Mouse (Mus musculus): ENCODE data around the gene Chrna3. TPM values are rescaled to one million over a fixed set of nuclear protein-coding genes. Genes with fewer than 3 reads are reported as not detected.
A peak's percentile ranks its signal among the peaks of the same experiment; 100 is the strongest.

Gene Chrna3
- total and polyA plus RNA-seq, 3 experiments, result not detected

- TF ChIP-seq TCF12 (IDR thresholded peaks at IDR 0.05; ENCODE audit: low read depth, low read length), result peak; percentile 81
- TF ChIP-seq GATA1 (IDR thresholded peaks at IDR 0.05; ENCODE audit: low read depth, low read length), result peak; percentile 87
- TF ChIP-seq E2F4 (IDR thresholded peaks at IDR 0.05; ENCODE audit: borderline replicate concordance, low read depth, low read length), result no peak
- 0 out of 2 replicates have a peak, but pooled peaks have one; percentile 27 for TF ChIP-seq MAX (IDR thresholded peaks at IDR 0.05; ENCODE audit: low read length)
- TF ChIP-seq TAL1 (IDR thresholded peaks at IDR 0.05; ENCODE audit: low read length), result peak; percentile 23; the same call in 1 of the 2 replicates
- peak; percentile 82 to 84 for TF ChIP-seq EP300 (IDR thresholded peaks at IDR 0.05; ENCODE audit: low read depth in 1 of 2, low read length in 2 of 2)
- TF ChIP-seq MYC (IDR thresholded peaks at IDR 0.05; ENCODE audit: low read depth, low read length), result peak; percentile 59; the same call in 1 of the 2 replicates
- peak; percentile 49; the same call in 1 of the 2 replicates for TF ChIP-seq ETS1 (IDR thresholded peaks at IDR 0.05; ENCODE audit: low read depth, low read length)
- peak; percentile 23; the same call in 1 of the 2 replicates for TF ChIP-seq ELF1 (IDR thresholded peaks at IDR 0.05; ENCODE audit: low read depth, low read length)
- TF ChIP-seq USF2 (IDR thresholded peaks at IDR 0.05; ENCODE audit: borderline replicate concordance in 1 of 2, insufficient read depth in 1 of 2, low read depth in 1 of 2, low read length in 2 of 2), result no peak
- Histone ChIP-seq H3K4me3 (ENCODE audit: control insufficient read depth in 1 of 2, insufficient read depth in 1 of 2, low read depth in 2 of 2, low read length in 2 of 2) (no peak overlapping the region), H3K79me2 (ENCODE audit: control insufficient read depth, insufficient read depth, low read length, poor library complexity) (no peaks in the 10 kb centered on the region), H3K9ac (ENCODE audit: control insufficient read depth, low read depth, low read length, poor library complexity, severe bottlenecking) (no peak overlapping the region), H3K27me3 (ENCODE audit: control insufficient read depth in 1 of 2, insufficient read depth in 2 of 2, low read length in 2 of 2) (no peaks in the 10 kb centered on the region), H3K27ac (ENCODE audit: control insufficient read depth, low read depth, low read length) (peak overlapping the region; percentile 58), H3K4me1 (ENCODE audit: control insufficient read depth in 1 of 2, insufficient read depth in 2 of 2, low read length in 2 of 2) (peaks cover 0 to 3% of the 10 kb centered on the region in 2 experiments; a peak in 2 of 4 replicates), H3K9me3 (replicated peaks; ENCODE audit: insufficient read depth, low read length) (no peaks in the 10 kb centered on the region), H3K36me3 (ENCODE audit: control insufficient read depth in 1 of 2, insufficient read depth in 2 of 2, low read length in 2 of 2) (peaks cover 0 to 12% of the 10 kb centered on the region in 2 experiments; a peak in 2 of 4 replicates)
- peak; percentile 50 for DNase-seq (ENCODE audit: low read depth, low spot score)
Measured at GRCm38 (mm10) chr9:54969972-54970637, 56.3 kb downstream of the Chrna3 start.

DNA sequence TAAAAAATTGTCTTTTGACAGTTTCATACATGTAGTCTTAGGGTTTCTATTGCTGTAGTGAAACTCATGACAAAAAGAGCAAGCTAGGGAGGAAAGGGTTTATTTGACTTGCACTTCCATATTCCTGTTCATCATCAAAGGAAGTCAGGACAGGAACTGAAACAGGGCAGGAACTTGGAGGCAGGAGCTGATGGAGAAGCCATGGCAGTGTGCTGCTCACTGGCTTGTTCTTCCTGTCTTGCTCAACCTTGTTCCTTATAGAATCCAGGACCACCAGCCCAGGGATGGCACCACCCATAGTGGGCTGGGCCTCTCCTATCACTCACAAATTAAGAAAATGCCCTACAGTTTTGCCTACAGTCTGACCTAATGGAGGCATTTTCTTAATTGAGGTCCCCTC lies 62.7 kb downstream of the Chrna3 start:
- H3K79me2 ChIP-seq (ENCODE audit: control insufficient read depth, insufficient read depth, low read length, poor library complexity), result no peaks in the 10 kb centered on the region
- no peak overlapping the region for H3K9ac ChIP-seq (ENCODE audit: control insufficient read depth, low read depth, low read length, poor library complexity, severe bottlenecking)
- H3K4me1 ChIP-seq (ENCODE audit: control insufficient read depth in 1 of 2, insufficient read depth in 2 of 2, low read length in 2 of 2), result no peaks in the 10 kb centered on the region; a peak in 1 of 4 replicates
- no peak overlapping the region for H3K4me3 ChIP-seq (ENCODE audit: control insufficient read depth in 1 of 2, insufficient read depth in 1 of 2, low read depth in 2 of 2, low read length in 2 of 2)
- no peaks in the 10 kb centered on the region for H3K9me3 ChIP-seq (replicated peaks; ENCODE audit: insufficient read depth, low read length)
- H3K27me3 ChIP-seq (ENCODE audit: control insufficient read depth in 1 of 2, insufficient read depth in 2 of 2, low read length in 2 of 2), result no peaks in the 10 kb centered on the region
- peaks cover 0 to 3% of the 10 kb centered on the region in 2 experiments; a peak in 1 of 4 replicates for H3K36me3 ChIP-seq (ENCODE audit: control insufficient read depth in 1 of 2, insufficient read depth in 2 of 2, low read length in 2 of 2)
- TF ChIP-seq GATA1 (IDR thresholded peaks at IDR 0.05; ENCODE audit: low read depth, low read length), result no peak
- TF ChIP-seq TBP (IDR thresholded peaks at IDR 0.05; ENCODE audit: low read depth, low read length), result no peak
- TF ChIP-seq CHD1 (IDR thresholded peaks at IDR 0.05; ENCODE audit: low read depth, low read length), result no peak
- no peak for TF ChIP-seq MAZ (IDR thresholded peaks at IDR 0.05; ENCODE audit: low read depth, low read length)
- no peak for TF ChIP-seq BHLHE40 (IDR thresholded peaks at IDR 0.05; ENCODE audit: borderline replicate concordance, low read depth, low read length)
- no peak for TF ChIP-seq E2F4 (IDR thresholded peaks at IDR 0.05; ENCODE audit: borderline replicate concordance, low read depth, low read length)
- TF ChIP-seq UBTF (IDR thresholded peaks at IDR 0.05; ENCODE audit: borderline replicate concordance, insufficient read depth, low read depth, low read length), result no peak
- TF ChIP-seq MEF2A (IDR thresholded peaks at IDR 0.05; ENCODE audit: extremely low read depth, insufficient replicate concordance, low read depth, low read length, poor library complexity, severe bottlenecking), result no peak
- TF ChIP-seq JUND (IDR thresholded peaks at IDR 0.05; ENCODE audit: low read depth, low read length), result no peak
- DNase-seq (ENCODE audit: low read depth, low spot score), result no peak
- no peak overlapping the region for H3K27ac ChIP-seq (ENCODE audit: control insufficient read depth, low read depth, low read length)

All from MEL (cell line).